Mouse (Mus musculus) myocyte (in vitro differentiated cells): ENCODE results near the gene Myrfl. TPM values are rescaled to one million over a fixed set of nuclear protein-coding genes. Genes with fewer than 3 reads are reported as not detected.

ENCODE experiments used
- H3K27me3 ChIP-seq: one replicate; pipeline ENCODE4 v1.6.1; 2011; ENCODE audit not compliant: control insufficient read depth, insufficient read depth, insufficient read length
- H3K36me3 ChIP-seq: one replicate; pipeline ENCODE4 v1.6.1; 2011; ENCODE audit not compliant: control insufficient read depth, insufficient read depth
- H3K4me2 ChIP-seq: one replicate; pipeline ENCODE4 v1.6.1; 2011; ENCODE audit warnings: low read depth, control low read depth
- H3K4me3 ChIP-seq: one replicate; pipeline ENCODE4 v1.5.1; 2011; ENCODE audit warnings: mild to moderate bottlenecking, control low read depth, moderate library complexity
- H3K79me2 ChIP-seq: one replicate; pipeline ENCODE4 v1.6.1; 2011; ENCODE audit not compliant: control insufficient read depth, insufficient read depth
- H3ac ChIP-seq: one replicate; pipeline ENCODE4 v1.6.1; 2011; ENCODE audit not compliant: control insufficient read depth, insufficient read length
- CEBPB ChIP-seq: IDR thresholded peaks from 2 replicates; pipeline ENCODE4 v1.6.1; 2011; ENCODE audit warnings: mild to moderate bottlenecking, moderate library complexity; ENCODE audit not compliant: poor library complexity, insufficient read depth, severe bottlenecking
- E2F4 ChIP-seq: IDR thresholded peaks from one replicate; pipeline ENCODE4 v1.6.1; 2011; ENCODE audit warnings: mild to moderate bottlenecking, control low read depth, moderate library complexity; ENCODE audit not compliant: insufficient read depth
- MAX ChIP-seq: IDR thresholded peaks from one replicate; pipeline ENCODE4 v1.6.1; 2011; ENCODE audit warnings: low read depth, mild to moderate bottlenecking, control low read depth
- MYOD1 ChIP-seq, 3 experiments: IDR thresholded peaks; one replicate each; pipeline ENCODE4 v1.6.1; 2011; ENCODE audit warnings: control low read depth in 2 of 3, low read depth in 2 of 3, mild to moderate bottlenecking in 2 of 3, moderate library complexity in 1 of 3; ENCODE audit not compliant: insufficient read length in 2 of 3, control insufficient read depth in 1 of 3
- MYOG ChIP-seq, 3 experiments: IDR thresholded peaks; one replicate each; pipeline ENCODE4 v1.6.1; 2011; ENCODE audit warnings: control low read depth in 2 of 3, low read depth in 2 of 3, mild to moderate bottlenecking in 2 of 3; ENCODE audit not compliant: insufficient read length in 2 of 3, control insufficient read depth in 1 of 3, insufficient read depth in 1 of 3
- POLR2A ChIP-seq: IDR thresholded peaks from one replicate; pipeline ENCODE4 v1.6.1; 2011; ENCODE audit warnings: low read depth, mild to moderate bottlenecking, control low read depth, moderate library complexity; ENCODE audit not compliant: insufficient read length
- POLR2AphosphoS2 ChIP-seq: IDR thresholded peaks from one replicate; pipeline ENCODE4 v1.6.1; 2011; ENCODE audit warnings: low read depth, control low read depth; ENCODE audit not compliant: insufficient read length
- REST ChIP-seq: IDR thresholded peaks from one replicate; pipeline ENCODE4 v1.6.1; 2011; ENCODE audit warnings: mild to moderate bottlenecking, control low read depth, moderate library complexity; ENCODE audit not compliant: insufficient read depth, insufficient read length
- SRF ChIP-seq: IDR thresholded peaks from one replicate; pipeline ENCODE4 v1.6.1; 2011; ENCODE audit warnings: low read depth; ENCODE audit not compliant: control insufficient read depth, insufficient read length
- TCF12 ChIP-seq: IDR thresholded peaks from one replicate; pipeline ENCODE4 v1.6.1; 2011; ENCODE audit warnings: mild to moderate bottlenecking, control low read depth; ENCODE audit not compliant: poor library complexity, insufficient read depth, severe bottlenecking
- TCF3 ChIP-seq: IDR thresholded peaks from one replicate; pipeline ENCODE4 v1.6.1; 2011; ENCODE audit warnings: low read depth, control low read depth; ENCODE audit not compliant: insufficient read length
- USF1 ChIP-seq: IDR thresholded peaks from one replicate; pipeline ENCODE4 v1.6.1; 2011; ENCODE audit warnings: low read depth, mild to moderate bottlenecking, control low read depth, moderate library complexity
- polyA plus RNA-seq: library from polyadenylated mRNA; unstranded; fragments of >200 nt; fragmentation: generic; extraction: Trizol; gene quantifications from one replicate; pipeline ENCODE4 v1.2.1, GENCODE M21; 2012; ENCODE audit warnings: missing spikeins

The Myrfl gene
- polyA plus RNA-seq, 1 experiment: 0.04 TPM

DNA sequence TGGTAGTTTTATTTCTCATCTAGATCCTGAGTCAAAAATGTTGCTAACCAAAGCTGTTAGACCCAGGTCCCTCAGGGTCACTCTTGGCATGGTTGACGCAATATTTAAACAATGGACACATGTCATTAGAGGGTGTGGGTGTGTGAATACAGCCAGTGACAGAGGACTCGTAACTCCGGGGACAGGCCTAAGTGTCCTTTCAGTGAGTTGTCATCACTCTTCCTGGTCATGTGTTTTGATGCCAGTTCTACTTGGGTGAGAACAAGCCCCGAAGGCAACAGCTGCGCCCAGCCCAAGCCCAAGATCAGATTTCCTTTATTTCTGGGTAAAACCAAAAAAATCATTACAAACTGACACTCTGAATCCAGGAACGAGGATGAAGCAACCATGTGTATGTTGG lies 112.6 kb downstream of the Myrfl start:
- H3K79me2 ChIP-seq: no peaks in the 10 kb centered on the region
- TF ChIP-seq MYOG (IDR thresholded peaks at IDR 0.05; ENCODE audit: control insufficient read depth in 1 of 3, insufficient read depth in 1 of 3, insufficient read length in 2 of 3, low read depth in 2 of 3) (peak in 1 of 3 experiments; percentile 40), POLR2A (no peak), MYOD1 (IDR thresholded peaks at IDR 0.05; ENCODE audit: control insufficient read depth in 1 of 3, insufficient read length in 2 of 3, low read depth in 2 of 3) (peak in 2 of 3 experiments; percentile 33 to 51), TCF12 (peak; percentile 23), REST (no peak)
- H3K36me3 ChIP-seq: no peaks in the 10 kb centered on the region
- H3K4me3 ChIP-seq: no peak overlapping the region
- H3K4me2 ChIP-seq: peak overlapping the region; percentile 31
- H3K27me3 ChIP-seq: no peaks in the 10 kb centered on the region
- no peak overlapping the region for H3ac ChIP-seq

DNA sequence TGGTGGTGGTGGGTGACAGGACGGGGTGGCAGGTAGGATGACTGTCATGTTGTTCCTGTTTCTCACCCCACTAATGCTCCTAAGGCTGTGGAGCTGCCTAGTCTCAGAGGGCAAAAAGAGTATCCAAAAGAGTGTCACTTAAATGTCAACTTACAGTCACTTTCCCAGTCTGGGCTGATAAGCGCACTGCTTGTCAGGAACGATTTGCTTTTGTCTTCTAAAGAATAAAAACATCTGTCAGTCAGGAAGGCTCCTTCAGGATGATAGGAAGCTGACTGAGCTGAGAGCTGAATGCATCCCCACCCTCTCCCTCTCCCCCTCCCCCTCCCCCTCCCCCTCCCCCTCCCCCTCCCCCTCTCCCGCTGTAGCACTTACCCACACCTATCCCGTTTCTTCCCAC lies 113.7 kb downstream of the Myrfl start:
- Histone ChIP-seq H3K27me3 (no peaks in the 10 kb centered on the region), H3K79me2 (no peaks in the 10 kb centered on the region), H3K4me2 (no peak overlapping the region), H3K4me3 (no peak overlapping the region), H3K36me3 (no peaks in the 10 kb centered on the region), H3ac (no peak overlapping the region)
- TF ChIP-seq MYOD1 (IDR thresholded peaks at IDR 0.05; ENCODE audit: control insufficient read depth in 1 of 3, insufficient read length in 2 of 3, low read depth in 2 of 3) (no peak), CEBPB (no peak), TCF3 (no peak), USF1 (no peak), MYOG (IDR thresholded peaks at IDR 0.05; ENCODE audit: control insufficient read depth in 1 of 3, insufficient read depth in 1 of 3, insufficient read length in 2 of 3, low read depth in 2 of 3) (no peak), E2F4 (no peak), MAX (no peak), POLR2AphosphoS2 (no peak), REST (no peak), POLR2A (no peak), TCF12 (no peak), SRF (no peak)

DNA sequence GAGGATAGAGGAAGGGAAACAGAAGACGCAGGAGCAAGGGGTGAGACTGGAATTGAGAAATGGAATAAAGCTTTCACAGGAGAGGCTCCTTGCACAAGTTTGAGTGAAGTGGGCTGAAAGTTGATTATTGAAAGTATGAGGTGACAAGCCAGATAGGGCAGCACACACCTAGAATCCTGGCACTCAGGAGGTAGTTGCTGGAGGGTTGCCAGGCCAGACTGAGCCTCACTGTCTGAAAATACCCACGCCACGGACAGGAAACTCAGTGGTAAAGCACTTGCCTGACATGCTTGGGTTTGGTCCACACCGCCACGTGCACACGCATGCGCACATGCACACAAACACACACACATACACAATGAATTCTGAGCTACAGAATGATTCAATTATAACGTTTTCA lies 118.8 kb downstream of the Myrfl start:
- no peaks in the 10 kb centered on the region for H3K79me2 ChIP-seq
- H3ac ChIP-seq: no peak overlapping the region
- no peak overlapping the region for H3K4me3 ChIP-seq
- no peak overlapping the region for H3K4me2 ChIP-seq
- no peaks in the 10 kb centered on the region for H3K27me3 ChIP-seq
- no peak for TF ChIP-seq REST
- no peak for TF ChIP-seq TCF12
- TF ChIP-seq MAX: no peak
- no peak for TF ChIP-seq CEBPB
- TF ChIP-seq POLR2A: no peak
- no peaks in the 10 kb centered on the region for H3K36me3 ChIP-seq

- H3K27me3 ChIP-seq: no peaks in the 10 kb centered on the region
- H3K4me2 ChIP-seq: no peak overlapping the region
- H3K4me3 ChIP-seq: no peak overlapping the region
- no peak for TF ChIP-seq TCF12
- no peak for TF ChIP-seq MYOD1 (IDR thresholded peaks at IDR 0.05; ENCODE audit: control insufficient read depth in 1 of 3, insufficient read length in 2 of 3, low read depth in 2 of 3)
- no peak for TF ChIP-seq CEBPB
- no peak for TF ChIP-seq TCF3
- TF ChIP-seq REST: no peak
- TF ChIP-seq MAX: no peak
- no peak for TF ChIP-seq MYOG (IDR thresholded peaks at IDR 0.05; ENCODE audit: control insufficient read depth in 1 of 3, insufficient read depth in 1 of 3, insufficient read length in 2 of 3, low read depth in 2 of 3)
- TF ChIP-seq POLR2A: no peak
- TF ChIP-seq E2F4: no peak
- TF ChIP-seq POLR2AphosphoS2: no peak
- no peak for TF ChIP-seq USF1
- TF ChIP-seq SRF: no peak
- no peaks in the 10 kb centered on the region for H3K36me3 ChIP-seq
- H3ac ChIP-seq: no peak overlapping the region
- no peaks in the 10 kb centered on the region for H3K79me2 ChIP-seq
Measured at GRCm38 (mm10) chr10:116776846-116777245, 119.9 kb downstream of the Myrfl start.

DNA sequence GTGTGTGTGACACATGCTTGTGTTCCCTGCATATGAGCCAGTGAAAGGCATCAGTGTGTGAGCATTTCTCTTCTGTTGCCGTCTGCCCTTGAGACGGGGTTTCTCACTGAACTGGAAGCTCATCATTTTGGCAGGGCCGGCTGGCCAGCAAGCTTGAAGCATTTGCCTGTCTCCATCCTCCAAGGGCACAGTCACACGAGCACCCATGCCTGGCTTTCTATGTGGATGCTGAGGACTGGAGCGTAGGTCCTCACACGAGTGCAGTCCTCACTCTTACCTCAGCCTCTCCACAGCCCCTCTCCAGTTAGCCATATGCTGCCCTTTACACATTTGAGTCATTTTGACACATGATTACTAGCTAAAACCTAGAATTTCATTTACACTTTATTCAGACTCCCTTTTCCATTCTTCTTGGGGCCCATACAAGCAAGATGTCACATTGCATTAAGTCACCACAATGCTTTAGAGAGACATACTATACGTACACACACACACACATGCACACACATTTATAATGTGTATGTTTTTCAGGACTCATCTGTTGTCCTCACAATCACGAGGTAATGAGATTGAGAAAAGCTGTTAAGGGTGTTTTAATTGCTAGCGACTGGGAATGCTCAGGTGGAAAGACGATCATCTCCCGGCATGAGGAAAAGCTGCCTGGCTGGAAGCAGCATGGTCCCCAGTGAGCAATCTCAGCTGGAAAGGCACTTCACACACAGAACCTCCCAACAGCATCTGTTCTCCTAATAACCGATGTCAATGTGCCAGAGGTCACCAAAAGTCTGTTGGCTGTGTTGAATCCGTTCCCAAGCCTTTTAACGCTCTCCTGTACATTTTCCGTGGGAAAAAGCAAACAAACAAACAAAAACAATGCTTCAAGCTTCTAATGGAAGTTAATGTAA lies 122.6 kb downstream of the Myrfl start:
- TF ChIP-seq POLR2AphosphoS2 (no peak), USF1 (no peak), POLR2A (no peak), REST (no peak), MYOD1 (IDR thresholded peaks at IDR 0.05; ENCODE audit: control insufficient read depth in 1 of 3, insufficient read length in 2 of 3, low read depth in 2 of 3) (no peak), MYOG (IDR thresholded peaks at IDR 0.05; ENCODE audit: control insufficient read depth in 1 of 3, insufficient read depth in 1 of 3, insufficient read length in 2 of 3, low read depth in 2 of 3) (no peak), SRF (no peak), TCF3 (no peak), TCF12 (no peak), E2F4 (no peak)
- no peaks in the 10 kb centered on the region for H3K27me3 ChIP-seq
- no peaks in the 10 kb centered on the region for H3K79me2 ChIP-seq
- no peaks in the 10 kb centered on the region for H3K36me3 ChIP-seq
- no peak overlapping the region for H3K4me3 ChIP-seq
- no peak overlapping the region for H3ac ChIP-seq
- H3K4me2 ChIP-seq: no peak overlapping the region
